Mouse (Mus musculus) liver, embryonic 14.5 days (tissue): ENCODE measurements at regions not wholly inside any gene's neighbourhood (a gene's known extent, or its start where the extent isn't known, plus 50 kb on each side); places are given as distances from the start of the nearest gene placed in this dataset.

Experiments
- CTCF ChIP-seq: IDR thresholded peaks from 2 replicates; pipeline ENCODE4 v1.5.1; 2016; ENCODE audit warnings: antibody characterized with exemption, low read depth, control low read depth
- EP300 ChIP-seq: IDR thresholded peaks from 2 replicates; pipeline ENCODE4 v1.6.1; 2016; ENCODE audit warnings: antibody characterized with exemption, low read depth

DNA sequence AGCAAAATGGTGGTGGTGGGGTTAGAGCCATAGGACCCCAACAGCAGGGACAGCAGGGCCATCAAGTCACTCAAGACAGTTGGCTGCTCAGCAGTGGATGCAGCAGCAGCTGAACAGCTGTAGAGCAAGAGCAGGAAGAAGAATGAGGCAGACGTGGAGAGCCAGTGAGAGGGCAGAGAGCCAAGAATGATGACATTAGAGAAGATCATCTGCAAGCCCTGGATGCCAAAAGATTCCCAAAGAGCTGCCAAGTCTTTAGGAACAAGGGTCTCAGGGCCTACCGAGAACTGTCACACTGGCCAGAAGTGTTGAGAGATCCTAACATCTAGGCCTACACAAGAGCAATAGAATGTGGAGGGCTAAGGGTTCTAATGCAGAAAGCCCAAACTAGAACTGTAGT lies 196.4 kb upstream of the Dcbld2 start:
- no peak for TF ChIP-seq CTCF
- TF ChIP-seq EP300 = no peak
